Mouse (Mus musculus): ENCODE measurements at regions not wholly inside any gene's neighbourhood (a gene's known extent, or its start where the extent isn't known, plus 50 kb on each side); places are given as distances from the start of the nearest gene placed in this dataset.

DNA sequence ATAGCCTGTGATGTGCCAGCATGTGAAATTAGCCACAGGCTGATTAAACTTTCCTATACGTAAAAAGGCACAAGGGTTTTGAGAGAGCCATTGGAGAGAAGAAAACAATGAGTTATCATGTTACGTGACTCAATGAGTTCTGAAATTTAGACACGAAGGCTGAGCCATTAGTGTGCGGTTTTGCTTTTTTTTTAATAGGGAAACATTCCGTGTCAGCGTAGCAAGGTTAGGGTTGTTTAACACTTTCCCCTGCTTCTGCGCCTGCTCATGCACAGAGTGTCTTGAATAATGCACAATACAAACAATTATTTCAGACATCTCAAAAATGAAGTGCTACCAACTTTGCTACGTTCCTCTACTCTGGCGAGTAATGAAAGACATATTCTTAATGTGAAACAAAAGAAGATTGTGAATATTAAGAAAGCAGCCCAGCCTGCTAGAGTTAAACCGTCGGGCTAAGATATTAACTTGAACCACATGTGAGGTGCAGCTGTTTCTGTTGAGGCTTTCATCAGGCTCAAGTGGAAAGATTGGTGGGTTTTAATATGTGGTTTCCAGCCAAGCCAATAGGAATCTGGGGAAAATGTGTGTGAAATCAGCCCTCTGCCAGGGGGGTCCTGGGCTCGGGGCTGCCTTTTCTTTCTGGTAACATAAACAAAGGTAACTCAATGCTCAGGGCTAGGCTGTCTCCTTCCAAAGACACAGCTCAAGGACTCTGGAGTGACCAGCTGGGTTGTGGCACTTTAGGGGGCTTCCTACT lies 287.2 kb downstream of the Slc4a3 start:
- DNase-seq (ENCODE audit: low spot score) (no peak), ATAC-seq (replicated peaks; ENCODE audit: low FRiP score, low TSS enrichment, low read depth) (no peak)
- Histone ChIP-seq H3K4me2 (ENCODE audit: low read length) (no peak overlapping the region), H3K9me3 (ENCODE audit: control insufficient read depth, low read length) (no peaks in the 10 kb centered on the region), H3K9ac (ENCODE audit: low read length) (no peak overlapping the region), H3K4me1 (replicated peaks; ENCODE audit: control insufficient read depth, insufficient read depth, low read length) (no peaks in the 10 kb centered on the region; the same call in 1 of the 2 replicates), H3K27me3 (replicated peaks; ENCODE audit: control insufficient read depth, insufficient read depth, low read length) (no peaks in the 10 kb centered on the region), H3K4me3 (ENCODE audit: low read depth, low read length) (no peak overlapping the region), H3K36me3 (ENCODE audit: control insufficient read depth, insufficient read depth, low read length) (no peaks in the 10 kb centered on the region), H3K27ac (ENCODE audit: low read depth) (no peak overlapping the region)
- 31% methylated on average over 12 of the region's 12 CpGs for WGBS

DNA sequence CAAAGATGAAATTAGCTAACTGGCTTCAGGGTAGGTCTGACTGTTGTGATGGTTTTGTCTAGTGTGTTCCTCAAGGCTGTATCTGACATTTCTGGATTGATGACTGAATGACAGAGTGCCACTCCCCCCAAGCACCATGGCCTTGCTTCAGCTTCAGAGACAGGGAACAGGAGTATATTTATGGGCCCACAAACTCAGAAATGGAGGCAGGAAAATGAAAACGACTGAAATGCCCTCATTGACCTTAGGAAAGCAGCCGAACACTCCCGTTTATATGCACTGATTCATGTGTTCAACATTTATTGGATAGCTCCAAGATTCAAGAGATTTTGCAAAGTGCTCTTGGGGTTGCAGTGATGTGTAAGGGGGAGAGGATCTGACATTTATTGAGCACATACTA lies 288.3 kb downstream of the Slc4a3 start:
- no peak for DNase-seq (ENCODE audit: low spot score)
- Histone ChIP-seq H3K4me1 (replicated peaks; ENCODE audit: control insufficient read depth, insufficient read depth, low read length) (no peaks in the 10 kb centered on the region; the same call in 1 of the 2 replicates), H3K4me3 (ENCODE audit: low read depth, low read length) (no peak overlapping the region), H3K9me3 (ENCODE audit: control insufficient read depth, low read length) (no peaks in the 10 kb centered on the region), H3K36me3 (ENCODE audit: control insufficient read depth, insufficient read depth, low read length) (no peaks in the 10 kb centered on the region), H3K27ac (ENCODE audit: low read depth) (no peak overlapping the region), H3K9ac (ENCODE audit: low read length) (no peak overlapping the region), H3K27me3 (replicated peaks; ENCODE audit: control insufficient read depth, insufficient read depth, low read length) (no peaks in the 10 kb centered on the region), H3K4me2 (ENCODE audit: low read length) (no peak overlapping the region)
- 51% methylated on average over 3 of the region's 3 CpGs for WGBS
- ATAC-seq (replicated peaks; ENCODE audit: low FRiP score, low TSS enrichment, low read depth) = no peak

DNA sequence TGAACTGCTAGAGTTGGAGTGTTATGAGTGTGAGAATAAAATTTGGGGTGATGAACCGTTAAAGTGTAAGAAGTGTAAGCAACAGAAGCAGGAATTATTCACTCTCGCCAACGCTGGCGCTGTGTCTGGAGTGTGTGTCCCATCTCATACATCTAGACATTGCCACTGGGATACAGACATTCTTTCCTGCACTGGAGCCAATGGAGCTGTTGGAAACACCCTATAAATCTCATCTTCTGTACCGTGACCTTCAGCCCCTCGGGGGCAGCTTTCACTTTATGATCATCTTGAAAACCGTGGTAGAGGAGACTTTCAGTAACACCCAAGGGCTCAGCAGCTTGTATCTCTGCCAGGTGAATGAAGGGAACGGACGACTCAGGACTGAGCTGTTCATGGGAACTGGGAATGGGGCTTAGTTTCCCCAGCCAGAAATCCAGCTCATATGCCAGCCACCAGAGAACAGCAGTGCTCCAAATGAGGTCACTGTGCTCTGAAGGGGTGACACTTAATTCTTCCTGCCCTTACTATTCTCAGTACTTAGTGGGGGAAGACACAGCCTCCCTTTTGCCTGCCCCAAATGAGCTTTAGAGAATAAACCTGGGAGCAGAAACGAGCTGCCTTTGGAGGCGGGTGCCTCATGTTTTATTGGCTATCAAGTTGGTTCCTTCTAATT lies 293.6 kb downstream of the Slc4a3 start:
- H3K9me3 ChIP-seq (ENCODE audit: control insufficient read depth, low read length) = no peaks in the 10 kb centered on the region
- H3K27ac ChIP-seq (ENCODE audit: low read depth) = no peak overlapping the region
- no peak overlapping the region for H3K9ac ChIP-seq (ENCODE audit: low read length)
- H3K4me2 ChIP-seq (ENCODE audit: low read length) = no peak overlapping the region
- no peaks in the 10 kb centered on the region for H3K36me3 ChIP-seq (ENCODE audit: control insufficient read depth, insufficient read depth, low read length)
- ATAC-seq (replicated peaks; ENCODE audit: low FRiP score, low TSS enrichment, low read depth) (no peak), DNase-seq (ENCODE audit: low spot score) (no peak)
- no peak overlapping the region for H3K4me3 ChIP-seq (ENCODE audit: low read depth, low read length)
- H3K4me1 ChIP-seq (replicated peaks; ENCODE audit: control insufficient read depth, insufficient read depth, low read length) = 0 out of 2 replicates have a peak, but pooled peaks cover 3% of the 10 kb centered on the region
- no peaks in the 10 kb centered on the region for H3K27me3 ChIP-seq (replicated peaks; ENCODE audit: control insufficient read depth, insufficient read depth, low read length)
- 74% methylated on average over 11 of the region's 11 CpGs for WGBS

DNA sequence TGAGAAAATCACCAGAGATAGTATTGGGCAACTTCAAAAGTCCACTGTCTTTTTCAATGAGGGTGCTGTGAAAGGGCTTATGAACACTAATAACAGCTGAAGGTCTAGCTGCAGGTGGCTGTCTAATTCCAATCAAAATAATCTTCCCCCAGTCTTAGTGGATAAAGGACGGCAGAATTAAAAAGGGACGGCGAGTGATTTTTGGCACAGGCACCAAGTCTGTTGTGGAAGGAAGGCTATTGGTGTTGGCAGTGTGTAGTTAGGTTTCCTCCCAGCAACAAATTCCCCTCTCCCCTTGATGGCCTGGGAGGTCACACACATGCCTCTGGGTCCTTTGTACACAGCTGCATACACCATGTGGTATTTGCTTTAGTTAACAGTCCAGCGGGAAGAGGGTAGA lies 296.3 kb downstream of the Slc4a3 start:
- Histone ChIP-seq H3K4me1 (replicated peaks; ENCODE audit: control insufficient read depth, insufficient read depth, low read length) (0 out of 2 replicates have a peak, but pooled peaks cover 8% of the 10 kb centered on the region), H3K9ac (ENCODE audit: low read length) (no peak overlapping the region), H3K36me3 (ENCODE audit: control insufficient read depth, insufficient read depth, low read length) (no peaks in the 10 kb centered on the region), H3K9me3 (ENCODE audit: control insufficient read depth, low read length) (no peaks in the 10 kb centered on the region), H3K4me3 (ENCODE audit: low read depth, low read length) (no peak overlapping the region), H3K27me3 (replicated peaks; ENCODE audit: control insufficient read depth, insufficient read depth, low read length) (no peaks in the 10 kb centered on the region), H3K4me2 (ENCODE audit: low read length) (no peak overlapping the region), H3K27ac (ENCODE audit: low read depth) (no peak overlapping the region)
- DNase-seq (ENCODE audit: low spot score) = no peak
- ATAC-seq (replicated peaks; ENCODE audit: low FRiP score, low TSS enrichment, low read depth) = no peak
- WGBS = 89% methylated on average over 4 of the region's 4 CpGs

DNA sequence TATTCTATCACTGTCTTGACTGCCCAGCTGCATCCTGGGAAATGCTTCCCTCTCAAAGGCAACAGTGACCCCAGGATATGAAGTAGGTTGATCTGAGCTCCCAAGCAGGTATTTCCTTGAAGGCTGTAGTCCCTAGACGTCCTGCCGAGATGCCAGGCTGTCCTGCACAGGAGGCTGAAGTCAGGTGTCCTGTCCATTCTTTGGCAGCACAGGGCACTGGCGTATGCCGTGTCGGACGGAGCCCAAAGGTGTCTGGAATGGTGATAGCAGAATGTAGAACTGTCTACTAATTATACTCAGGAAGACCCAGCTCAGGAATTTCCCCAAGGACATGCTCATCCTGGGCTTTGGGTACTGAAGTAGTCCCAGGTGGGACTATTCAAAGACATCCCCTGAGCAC lies 297.3 kb downstream of the Slc4a3 start:
- Histone ChIP-seq H3K4me2 (ENCODE audit: low read length) (no peak overlapping the region), H3K9ac (ENCODE audit: low read length) (no peak overlapping the region), H3K9me3 (ENCODE audit: control insufficient read depth, low read length) (no peaks in the 10 kb centered on the region), H3K27me3 (replicated peaks; ENCODE audit: control insufficient read depth, insufficient read depth, low read length) (no peaks in the 10 kb centered on the region), H3K4me3 (ENCODE audit: low read depth, low read length) (no peak overlapping the region), H3K27ac (ENCODE audit: low read depth) (no peak overlapping the region), H3K36me3 (ENCODE audit: control insufficient read depth, insufficient read depth, low read length) (no peaks in the 10 kb centered on the region), H3K4me1 (replicated peaks; ENCODE audit: control insufficient read depth, insufficient read depth, low read length) (0 out of 2 replicates have a peak, but pooled peaks cover 8% of the 10 kb centered on the region)
- WGBS = 96% methylated on average over 6 of the region's 6 CpGs
- no peak for ATAC-seq (replicated peaks; ENCODE audit: low FRiP score, low TSS enrichment, low read depth)
- DNase-seq (ENCODE audit: low spot score) = no peak

DNA sequence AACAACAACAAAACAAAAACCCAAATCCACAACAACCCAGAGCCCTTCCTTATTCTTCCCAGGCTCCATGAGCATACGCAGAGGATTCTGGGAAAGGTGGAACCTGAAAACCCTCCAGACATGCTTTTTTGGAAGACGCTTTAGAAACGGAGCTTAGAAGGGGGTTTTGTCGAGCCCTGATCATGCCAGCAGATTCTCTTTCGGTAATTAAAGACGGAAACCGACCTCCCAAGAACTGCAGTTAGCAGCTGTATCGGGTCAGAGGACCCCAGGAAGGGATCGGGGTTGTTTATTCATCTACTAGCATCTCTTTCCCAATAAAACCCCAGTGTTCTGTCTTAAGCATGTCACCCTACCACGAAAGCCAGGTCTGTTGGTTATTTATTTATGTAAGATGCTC lies 298.1 kb downstream of the Slc4a3 start:
- Histone ChIP-seq H3K9ac (ENCODE audit: low read length) (no peak overlapping the region), H3K4me3 (ENCODE audit: low read depth, low read length) (no peak overlapping the region), H3K9me3 (ENCODE audit: control insufficient read depth, low read length) (no peaks in the 10 kb centered on the region), H3K36me3 (ENCODE audit: control insufficient read depth, insufficient read depth, low read length) (no peaks in the 10 kb centered on the region), H3K4me1 (replicated peaks; ENCODE audit: control insufficient read depth, insufficient read depth, low read length) (0 out of 2 replicates have a peak, but pooled peaks cover 8% of the 10 kb centered on the region), H3K27me3 (replicated peaks; ENCODE audit: control insufficient read depth, insufficient read depth, low read length) (no peaks in the 10 kb centered on the region), H3K27ac (ENCODE audit: low read depth) (no peak overlapping the region), H3K4me2 (ENCODE audit: low read length) (no peak overlapping the region)
- ATAC-seq (replicated peaks; ENCODE audit: low FRiP score, low TSS enrichment, low read depth) = no peak
- no peak for DNase-seq (ENCODE audit: low spot score)
- 52% methylated on average over 10 of the region's 10 CpGs for WGBS

DNA sequence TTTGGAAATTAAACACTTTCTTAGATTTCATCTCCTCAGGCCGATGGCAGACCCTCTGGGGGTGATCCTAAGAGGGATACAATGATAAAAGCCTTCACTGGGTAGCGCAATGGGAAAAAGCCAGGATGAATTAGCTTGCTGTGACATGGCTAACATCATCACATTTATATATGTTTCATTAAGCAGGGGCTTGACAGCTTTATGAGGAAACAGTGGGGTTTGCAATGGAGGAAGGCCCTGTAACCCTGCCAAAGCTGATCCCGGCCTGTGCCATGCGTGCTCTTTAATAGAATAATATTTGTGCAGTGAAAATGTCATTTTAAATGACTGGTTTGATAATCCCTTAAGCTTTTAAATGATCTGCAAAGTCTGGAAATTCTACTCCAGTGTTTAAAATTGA lies 298.5 kb downstream of the Slc4a3 start:
- no peak for DNase-seq (ENCODE audit: low spot score)
- ATAC-seq (replicated peaks; ENCODE audit: low FRiP score, low TSS enrichment, low read depth) = no peak
- Histone ChIP-seq H3K4me3 (ENCODE audit: low read depth, low read length) (no peak overlapping the region), H3K4me1 (replicated peaks; ENCODE audit: control insufficient read depth, insufficient read depth, low read length) (0 out of 2 replicates have a peak, but pooled peaks cover 8% of the 10 kb centered on the region), H3K36me3 (ENCODE audit: control insufficient read depth, insufficient read depth, low read length) (no peaks in the 10 kb centered on the region), H3K9me3 (ENCODE audit: control insufficient read depth, low read length) (no peaks in the 10 kb centered on the region), H3K27me3 (replicated peaks; ENCODE audit: control insufficient read depth, insufficient read depth, low read length) (no peaks in the 10 kb centered on the region), H3K9ac (ENCODE audit: low read length) (no peak overlapping the region), H3K4me2 (ENCODE audit: low read length) (no peak overlapping the region), H3K27ac (ENCODE audit: low read depth) (no peak overlapping the region)
- 38% methylated on average over 4 of the region's 4 CpGs for WGBS

DNA sequence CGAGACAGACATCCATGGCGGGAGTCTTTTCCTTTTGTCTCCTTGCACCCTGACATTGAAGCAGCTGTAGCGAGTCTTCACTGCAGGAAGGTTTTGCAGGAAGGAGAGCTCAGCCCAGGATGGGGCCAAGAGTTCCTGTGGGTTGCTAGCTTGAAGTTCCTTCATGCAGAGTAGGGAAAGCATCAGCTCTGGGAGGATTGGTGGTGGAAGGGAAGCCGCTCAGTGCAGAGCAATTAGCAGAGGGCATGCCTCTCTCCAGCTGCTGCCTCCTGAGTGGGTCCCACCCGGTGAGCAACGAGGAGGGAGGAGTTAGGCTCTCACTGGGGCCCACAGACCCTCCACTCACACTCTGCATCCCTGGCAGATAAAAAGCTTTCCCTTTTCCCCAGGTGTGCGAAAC lies 298.9 kb downstream of the Slc4a3 start:
- 25% methylated on average over 7 of the region's 7 CpGs for WGBS
- ATAC-seq (replicated peaks; ENCODE audit: low FRiP score, low TSS enrichment, low read depth) (no peak), DNase-seq (ENCODE audit: low spot score) (no peak)
- Histone ChIP-seq H3K4me1 (replicated peaks; ENCODE audit: control insufficient read depth, insufficient read depth, low read length) (0 out of 2 replicates have a peak, but pooled peaks cover 8% of the 10 kb centered on the region), H3K4me2 (ENCODE audit: low read length) (no peak overlapping the region), H3K27ac (ENCODE audit: low read depth) (no peak overlapping the region), H3K27me3 (replicated peaks; ENCODE audit: control insufficient read depth, insufficient read depth, low read length) (no peaks in the 10 kb centered on the region), H3K36me3 (ENCODE audit: control insufficient read depth, insufficient read depth, low read length) (no peaks in the 10 kb centered on the region), H3K9ac (ENCODE audit: low read length) (no peak overlapping the region), H3K9me3 (ENCODE audit: control insufficient read depth, low read length) (no peaks in the 10 kb centered on the region), H3K4me3 (ENCODE audit: low read depth, low read length) (no peak overlapping the region)
